ENCODE assay signal across 20 mouse cellular contexts in the genomic region with DNA sequence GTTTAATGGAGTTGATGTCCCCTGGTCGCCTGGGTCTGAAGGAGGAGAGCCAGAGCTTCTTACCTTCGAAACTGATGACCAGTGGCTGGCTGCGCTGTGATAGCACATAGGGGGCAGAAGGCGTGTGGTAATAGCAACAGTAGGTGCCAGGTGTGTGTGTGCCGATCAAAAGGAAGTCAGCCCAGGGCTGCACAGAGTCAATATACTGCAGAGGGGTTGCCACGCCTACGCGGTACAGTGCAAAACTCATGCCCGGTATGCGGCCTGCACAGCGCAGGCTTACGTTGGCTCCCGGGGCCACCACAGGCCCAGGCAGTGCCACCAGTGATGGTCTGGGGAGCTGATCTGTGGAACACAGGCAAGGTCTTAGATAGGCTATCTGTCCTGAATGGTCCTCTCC. TPM values are rescaled to one million over a fixed set of nuclear protein-coding genes. Genes with fewer than 3 reads are reported as not detected.
DNase-seq lines count a peak whose midpoint lies in the region; ATAC-seq lines count a peak whose summit lies in the region.
"Had no signal": no experiment of that assay in that cellular context is flagged by ENCODE, and none has a peak within 500 bp of the region (broad histone marks: within the 10 kb centered on the region; RNA-seq: fewer than 3 reads in every experiment).

No protein-coding gene starts in this region.

- H3K36me3 ChIP-seq in embryonic facial prominence, embryonic 15.5 days: no peaks in the 10 kb centered on the region
- H3K36me3 ChIP-seq in embryonic facial prominence, embryonic 10.5 days (replicated peaks): no peaks in the 10 kb centered on the region
- H3K36me3 ChIP-seq in megakaryocyte, embryonic 14.5 days (replicated peaks; ENCODE audit: low read length): no peaks in the 10 kb centered on the region
- no peaks in the 10 kb centered on the region for H3K36me3 ChIP-seq in stomach, embryonic 14.5 days (ENCODE audit: control insufficient read depth, insufficient read depth, low read length)

- H3K4me2 ChIP-seq in embryonic facial prominence, embryonic 15.5 days (replicated peaks): no peak overlapping the region
- no peak overlapping the region for H3K4me2 ChIP-seq in stomach, embryonic 14.5 days (replicated peaks; ENCODE audit: low read depth, low read length)

- WGBS in embryonic facial prominence, embryonic 15.5 days: 87% methylated on average over 13 of the region's 13 CpGs
- 90% methylated on average over 13 of the region's 13 CpGs for whole genome bisulfite sequencing in embryonic facial prominence, embryonic 10.5 days
- 82% methylated on average over 13 of the region's 13 CpGs for WGBS in stomach, embryonic 14.5 days

- no peak overlapping the region for H3K27ac ChIP-seq in embryonic facial prominence, embryonic 15.5 days (replicated peaks)
- H3K27ac ChIP-seq in embryonic facial prominence, embryonic 10.5 days (replicated peaks): no peak overlapping the region
- H3K27ac ChIP-seq in stomach, embryonic 14.5 days (ENCODE audit: low read length): no peak overlapping the region
- H3K27ac ChIP-seq: heart, adult 2 months had no signal

- ATAC-seq in embryonic facial prominence, embryonic 15.5 days (ENCODE audit: insufficient number of reproducible peaks, low FRiP score, low TSS enrichment, low read depth): peak; percentile 69; the same call in 1 of the 2 replicates
- ATAC-seq in megakaryocyte, adult 5-6 weeks (ENCODE audit: poor library complexity, severe bottlenecking): no peak
- ATAC-seq in stomach, embryonic 14.5 days (ENCODE audit: insufficient number of reproducible peaks, insufficient read depth, low FRiP score, low read depth): peak; percentile 80
- ATAC-seq: hindbrain, embryonic 16.5 days had no signal

- H3K4me1 ChIP-seq in embryonic facial prominence, embryonic 15.5 days: no peaks in the 10 kb centered on the region
- no peaks in the 10 kb centered on the region for H3K4me1 ChIP-seq in embryonic facial prominence, embryonic 10.5 days
- H3K4me1 ChIP-seq in megakaryocyte, embryonic 14.5 days: peaks cover 81% of the 10 kb centered on the region
- no peaks in the 10 kb centered on the region for H3K4me1 ChIP-seq in stomach, embryonic 14.5 days (ENCODE audit: control insufficient read depth, insufficient read depth, low read length)

- no peaks in the 10 kb centered on the region for H3K9me3 ChIP-seq in embryonic facial prominence, embryonic 15.5 days (replicated peaks)
- no peaks in the 10 kb centered on the region for H3K9me3 ChIP-seq in embryonic facial prominence, embryonic 10.5 days
- H3K9me3 ChIP-seq in megakaryocyte, embryonic 14.5 days: peaks cover under 1% of the 10 kb centered on the region
- H3K9me3 ChIP-seq in stomach, embryonic 14.5 days (ENCODE audit: control insufficient read depth, low read depth, low read length): no peaks in the 10 kb centered on the region

- no peak for DNase-seq in embryonic facial prominence, embryonic 10.5 days (ENCODE audit: low spot score)
- DNase-seq in kidney, postnatal 14 days: no peak
- DNase-seq in frontal cortex, postnatal 14 days (ENCODE audit: low spot score in 2 of 2): no peak
- no peak for DNase-seq in Muller cell, postnatal 12 days (ENCODE audit: inconsistent ontology term)
- DNase-seq: adrenal gland, postnatal 10 days; cerebellum, postnatal 10 days; embryo, embryonic 11 days; gastrocnemius, postnatal 14 days; heart, adult 2 months; heart, postnatal 4 days; kidney, adult 11 months; lung, postnatal 10 days; right cerebral cortex, postnatal 4 days; thymus, adult 2 months had no signal

- H3K4me3 ChIP-seq in embryonic facial prominence, embryonic 15.5 days (replicated peaks): no peak overlapping the region
- no peak overlapping the region for H3K4me3 ChIP-seq in embryonic facial prominence, embryonic 10.5 days
- H3K4me3 ChIP-seq in megakaryocyte, embryonic 14.5 days (replicated peaks): peak overlapping the region; percentile 72
- H3K4me3 ChIP-seq in stomach, embryonic 14.5 days (ENCODE audit: low read depth, low read length): no peak overlapping the region
- H3K4me3 ChIP-seq: heart, adult 2 months had no signal

- H3K9ac ChIP-seq in embryonic facial prominence, embryonic 15.5 days: no peak overlapping the region
- no peak overlapping the region for H3K9ac ChIP-seq in stomach, embryonic 14.5 days (replicated peaks; ENCODE audit: low read depth, low read length)

- no peaks in the 10 kb centered on the region for H3K27me3 ChIP-seq in embryonic facial prominence, embryonic 15.5 days
- H3K27me3 ChIP-seq in embryonic facial prominence, embryonic 10.5 days (replicated peaks; ENCODE audit: low read depth, poor library complexity, severe bottlenecking): no peaks in the 10 kb centered on the region
- no peaks in the 10 kb centered on the region for H3K27me3 ChIP-seq in megakaryocyte, embryonic 14.5 days (replicated peaks)
- H3K27me3 ChIP-seq in stomach, embryonic 14.5 days (ENCODE audit: control insufficient read depth, insufficient read depth, low read length): no peaks in the 10 kb centered on the region

RNA-seq across cellular contexts. Expression of gene Oscar, which starts 5.0 kb away (rescaled TPM):
- 0.83 and 1.0 TPM in 2 replicates for polyA plus RNA-seq in embryonic facial prominence, embryonic 15.5 days (2015; fragmentation: Nextera tagmentation; extraction: Ambion mirVana)
- 0.13 TPM in 1 of 2 replicates, not detected in the other for polyA plus RNA-seq in embryonic facial prominence, embryonic 10.5 days (2016; fragmentation: Nextera tagmentation; extraction: Ambion mirVana)
- polyA plus RNA-seq in megakaryocyte, embryonic 14.5 days (2012; ENCODE audit: insufficient read depth, low replicate concordance): 1.4 TPM in 1 of 2 replicates, not detected in the other
- total RNA-seq in megakaryocyte, adult 5-6 weeks (2015): not detected in 2 replicates
- total RNA-seq in megakaryocyte, adult 5-6 weeks (2017): not detected in 2 replicates
- 0.41 TPM in 1 of 2 replicates, not detected in the other for polyA plus RNA-seq in stomach, embryonic 14.5 days (2014; fragmentation: Nextera tagmentation; extraction: Ambion mirVana)
- total RNA-seq: neutrophil, adult 5-6 weeks had no signal

RNA-seq across cellular contexts. Expression of gene Ndufa3, which starts 6.2 kb away (rescaled TPM):
- polyA plus RNA-seq in embryonic facial prominence, embryonic 15.5 days (2015; fragmentation: Nextera tagmentation; extraction: Ambion mirVana): 483 and 493 TPM in 2 replicates
- 365 and 398 TPM in 2 replicates for polyA plus RNA-seq in embryonic facial prominence, embryonic 10.5 days (2016; fragmentation: Nextera tagmentation; extraction: Ambion mirVana)
- 16.3 and 87.7 TPM in 2 replicates for polyA plus RNA-seq in megakaryocyte, embryonic 14.5 days (2012; ENCODE audit: insufficient read depth, low replicate concordance)
- total RNA-seq in megakaryocyte, adult 5-6 weeks (2015): 263 and 351 TPM in 2 replicates
- total RNA-seq in megakaryocyte, adult 5-6 weeks (2017): 273 and 274 TPM in 2 replicates
- 517 and 630 TPM in 2 replicates for polyA plus RNA-seq in stomach, embryonic 14.5 days (2014; fragmentation: Nextera tagmentation; extraction: Ambion mirVana)

RNA-seq across cellular contexts. Expression of gene Tfpt, which starts 18.7 kb away (rescaled TPM):
- 27.1 and 28.3 TPM in 2 replicates for polyA plus RNA-seq in embryonic facial prominence, embryonic 15.5 days (2015; fragmentation: Nextera tagmentation; extraction: Ambion mirVana)
- polyA plus RNA-seq in embryonic facial prominence, embryonic 10.5 days (2016; fragmentation: Nextera tagmentation; extraction: Ambion mirVana): 31.0 and 33.0 TPM in 2 replicates
- 31.4 and 57.9 TPM in 2 replicates for polyA plus RNA-seq in megakaryocyte, embryonic 14.5 days (2012; ENCODE audit: insufficient read depth, low replicate concordance)
- total RNA-seq in megakaryocyte, adult 5-6 weeks (2015): 20.8 and 30.4 TPM in 2 replicates
- total RNA-seq in megakaryocyte, adult 5-6 weeks (2017): 23.8 and 28.4 TPM in 2 replicates
- 22.3 and 22.4 TPM in 2 replicates for polyA plus RNA-seq in stomach, embryonic 14.5 days (2014; fragmentation: Nextera tagmentation; extraction: Ambion mirVana)

RNA-seq across cellular contexts. Expression of gene Prpf31, which starts 18.8 kb away (rescaled TPM):
- polyA plus RNA-seq in embryonic facial prominence, embryonic 15.5 days (2015; fragmentation: Nextera tagmentation; extraction: Ambion mirVana): 87.1 and 94.3 TPM in 2 replicates
- 179 and 183 TPM in 2 replicates for polyA plus RNA-seq in embryonic facial prominence, embryonic 10.5 days (2016; fragmentation: Nextera tagmentation; extraction: Ambion mirVana)
- polyA plus RNA-seq in megakaryocyte, embryonic 14.5 days (2012; ENCODE audit: insufficient read depth, low replicate concordance): 7.5 and 49.6 TPM in 2 replicates
- total RNA-seq in megakaryocyte, adult 5-6 weeks (2015): 15.1 and 21.1 TPM in 2 replicates
- total RNA-seq in megakaryocyte, adult 5-6 weeks (2017): 51.0 and 66.7 TPM in 2 replicates
- polyA plus RNA-seq in stomach, embryonic 14.5 days (2014; fragmentation: Nextera tagmentation; extraction: Ambion mirVana): 85.3 and 94.4 TPM in 2 replicates

RNA-seq across cellular contexts. Expression of gene Cnot3, which starts 34.1 kb away (rescaled TPM):
- polyA plus RNA-seq in embryonic facial prominence, embryonic 15.5 days (2015; fragmentation: Nextera tagmentation; extraction: Ambion mirVana): 59.0 and 65.3 TPM in 2 replicates
- 85.6 and 88.0 TPM in 2 replicates for polyA plus RNA-seq in embryonic facial prominence, embryonic 10.5 days (2016; fragmentation: Nextera tagmentation; extraction: Ambion mirVana)
- 518 and 624 TPM in 2 replicates for polyA plus RNA-seq in megakaryocyte, embryonic 14.5 days (2012; ENCODE audit: insufficient read depth, low replicate concordance)
- total RNA-seq in megakaryocyte, adult 5-6 weeks (2015): 119 and 123 TPM in 2 replicates
- total RNA-seq in megakaryocyte, adult 5-6 weeks (2017): 23.5 and 36.8 TPM in 2 replicates
- 58.3 and 59.5 TPM in 2 replicates for polyA plus RNA-seq in stomach, embryonic 14.5 days (2014; fragmentation: Nextera tagmentation; extraction: Ambion mirVana)
